Mouse (Mus musculus) forebrain, postnatal 0 days (tissue): ENCODE data around the gene Npffr2. TPM values are rescaled to one million over a fixed set of nuclear protein-coding genes. Genes with fewer than 3 reads are reported as not detected.

Experiments
- ATAC-seq: fragments of 200-750 bp; cut with Nextera tagmentation; 2 replicates; pipeline ENCODE4 v1.8.0; 2017; ENCODE audit warnings: mild to moderate bottlenecking, moderate library complexity
- DNase-seq: peaks from one replicate; pipeline ENCODE4 v3.0.0-alpha.2; 2015
- H3K27ac ChIP-seq: fragments of 300-500 bp; sonication (generic); 2 replicates; pipeline ENCODE4 v1.5.1; 2014; ENCODE audit warnings: low read depth, mild to moderate bottlenecking, antibody characterized with exemption, low read length, moderate library complexity, mixed read lengths
- H3K27me3 ChIP-seq: fragments of 300-500 bp; sonication (generic); 2 replicates; pipeline ENCODE4 v1.6.1; 2014; ENCODE audit warnings: mild to moderate bottlenecking, low read length, mixed read lengths; ENCODE audit not compliant: insufficient read depth
- H3K36me3 ChIP-seq: fragments of 300-500 bp; sonication (generic); 2 replicates; pipeline ENCODE4 v1.6.1; 2014; ENCODE audit warnings: mild to moderate bottlenecking, moderate library complexity; ENCODE audit not compliant: insufficient read depth
- H3K4me1 ChIP-seq: fragments of 300-500 bp; sonication (generic); 2 replicates; pipeline ENCODE4 v1.6.1; 2014; ENCODE audit warnings: antibody characterized with exemption; ENCODE audit not compliant: insufficient read depth
- H3K4me2 ChIP-seq: fragments of 300-500 bp; sonication (generic); 2 replicates; pipeline ENCODE4 v1.6.1; 2014; ENCODE audit warnings: low read depth, mild to moderate bottlenecking, moderate library complexity
- H3K4me3 ChIP-seq: fragments of 300-500 bp; sonication (generic); 2 replicates; pipeline ENCODE4 v1.5.1; 2014; ENCODE audit warnings: low read depth, low read length, mixed read lengths
- H3K9ac ChIP-seq: fragments of 300-500 bp; sonication (generic); 2 replicates; pipeline ENCODE4 v1.6.1; 2014; ENCODE audit warnings: mild to moderate bottlenecking
- H3K9me3 ChIP-seq: fragments of 300-500 bp; sonication (generic); 2 replicates; pipeline ENCODE4 v1.6.1; 2016; ENCODE audit warnings: low read length
- CTCF ChIP-seq: sonication (generic); IDR thresholded peaks from 2 replicates; pipeline ENCODE4 v1.5.1; 2016; ENCODE audit warnings: antibody characterized with exemption, control low read depth, low read depth
- WGBS: fragments of 180-500 bp; shearing (Covaris S2); extraction: QIAGEN DNeasy Blood & Tissue Kit; methylation state at CpG from one replicate; pipeline ENCODE4 v1.1.7; 2014; 5-methylcytosine and 5-hydroxymethylcytosine counted together
- polyA plus RNA-seq: library from polyadenylated mRNA; unstranded; fragments of >200 nt; fragmentation: Nextera tagmentation; extraction: Ambion mirVana; gene quantifications from 2 replicates; pipeline ENCODE4 v1.2.1, GENCODE M21; 2015
- total RNA-seq: library from RNA; depleted of rRNA; stranded (reverse); fragments of >200 nt; gene quantifications from 2 replicates; pipeline ENCODE4 v1.2.3, GENCODE M21; 2014; rRNA removed

Npffr2 gene
- total RNA-seq (0.10 and 1.0 TPM in 2 replicates), polyA plus RNA-seq (0.09 and 0.12 TPM in 2 replicates)

DNA sequence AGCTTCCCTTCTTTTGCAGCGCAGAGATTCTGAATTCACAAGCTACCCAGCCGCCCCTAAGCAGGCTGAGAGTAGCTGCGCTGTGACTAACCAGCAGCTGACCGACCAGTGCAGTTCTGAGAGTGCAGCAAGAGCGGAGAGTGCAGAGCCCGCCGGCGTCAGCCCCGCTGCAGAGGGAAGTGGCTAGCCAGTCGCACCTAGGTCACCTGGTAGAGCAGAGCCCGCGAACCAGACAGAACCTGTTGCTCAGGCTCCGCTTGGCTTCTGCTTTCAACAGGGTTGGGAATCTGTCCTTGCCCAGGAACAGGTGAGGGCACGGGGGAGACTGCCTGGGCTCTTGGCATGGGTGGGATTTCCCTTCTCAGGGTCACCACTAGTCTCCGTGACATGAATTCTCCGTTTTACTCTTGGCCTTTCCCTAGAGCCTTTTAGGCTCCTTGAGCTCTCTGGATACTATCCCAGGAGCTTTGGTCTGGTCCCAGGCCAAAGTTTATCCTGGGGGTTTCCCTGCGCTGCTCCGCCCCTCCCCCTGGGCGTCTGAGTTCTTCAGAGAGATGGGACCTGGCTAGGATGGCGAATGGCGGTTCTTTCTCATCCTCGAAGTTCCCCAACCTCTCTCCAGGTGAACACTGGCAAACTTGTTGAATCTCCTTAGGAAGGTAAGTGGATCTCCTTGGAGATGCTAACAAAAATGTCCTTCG, at the start of gene Npffr2:
TSS of gene Npffr2 (plus strand) at position 552 of the 701 bp plus-strand sequence.
- peak within 1 kb of the TSS; percentile 42 for H3K4me3 ChIP-seq
- no peak for TF ChIP-seq CTCF
- WGBS: 5% methylated on average over 23 of the region's 23 CpGs
- DNase-seq: no peak
- peak within 1 kb of the TSS; percentile 97 for H3K4me2 ChIP-seq
- ATAC-seq: peak; percentile 91
- peaks cover 11% of the 10 kb centered on the region for H3K4me1 ChIP-seq
- H3K36me3 ChIP-seq: no peaks in the 10 kb centered on the region
- peak within 1 kb of the TSS; percentile 50 for H3K9ac ChIP-seq
- no peaks in the 10 kb centered on the region for H3K9me3 ChIP-seq
- no peaks in the 10 kb centered on the region for H3K27me3 ChIP-seq
- no peak within 1 kb of the TSS for H3K27ac ChIP-seq

- H3K27ac ChIP-seq: no peak overlapping the region
- H3K27me3 ChIP-seq: no peaks in the 10 kb centered on the region
- no peak overlapping the region for H3K4me3 ChIP-seq
- no peaks in the 10 kb centered on the region for H3K9me3 ChIP-seq
- ATAC-seq (no peak), DNase-seq (no peak)
- no peak for TF ChIP-seq CTCF
- no peaks in the 10 kb centered on the region for H3K36me3 ChIP-seq
- WGBS: 77% methylated on average over 1 of the region's 1 CpGs
- no peaks in the 10 kb centered on the region for H3K4me1 ChIP-seq
- no peak overlapping the region for H3K4me2 ChIP-seq
- H3K9ac ChIP-seq: no peak overlapping the region
These were observed 34.7 kb upstream of the Npffr2 start for GRCm38 (mm10) chr5:89492560-89492959.

DNA sequence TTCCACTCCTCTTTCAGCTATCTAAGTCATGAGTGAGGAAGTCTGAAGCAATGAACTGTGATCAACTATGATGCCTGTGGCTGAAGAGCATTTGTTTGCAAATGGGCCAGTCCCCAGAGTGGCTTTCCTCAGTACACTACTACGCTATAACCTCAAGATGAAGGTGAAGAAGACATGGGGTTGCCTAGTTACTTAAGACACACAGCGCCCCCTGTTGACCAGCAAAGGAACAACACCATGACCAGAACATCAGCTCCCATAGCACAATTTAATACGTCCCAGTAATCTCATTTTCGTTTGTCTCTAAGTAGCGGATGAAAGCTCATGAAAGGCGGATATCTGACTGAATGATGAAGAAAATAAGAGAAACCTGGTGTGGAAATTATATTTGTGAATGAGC, 27.0 kb upstream of the Npffr2 start:
- H3K27ac ChIP-seq: no peak overlapping the region
- H3K9me3 ChIP-seq: no peaks in the 10 kb centered on the region
- no peak for DNase-seq
- H3K36me3 ChIP-seq: no peaks in the 10 kb centered on the region
- ATAC-seq: no peak
- no peak overlapping the region for H3K9ac ChIP-seq
- no peak overlapping the region for H3K4me3 ChIP-seq
- 64% methylated on average over 6 of the region's 6 CpGs for WGBS
- no peak overlapping the region for H3K4me2 ChIP-seq
- TF ChIP-seq CTCF: peak; percentile 8; the same call in 1 of the 2 replicates
- no peaks in the 10 kb centered on the region for H3K27me3 ChIP-seq
- H3K4me1 ChIP-seq: no peaks in the 10 kb centered on the region

GRCm38 (mm10) chr5:89518641-89519040, 8.6 kb upstream of the Npffr2 start:
- TF ChIP-seq CTCF: no peak
- ATAC-seq: no peak
- H3K36me3 ChIP-seq: no peaks in the 10 kb centered on the region
- no peak overlapping the region for H3K9ac ChIP-seq
- WGBS: 71% methylated on average over 4 of the region's 4 CpGs
- H3K27ac ChIP-seq: no peak overlapping the region
- no peak for DNase-seq
- no peak overlapping the region for H3K4me3 ChIP-seq
- no peaks in the 10 kb centered on the region for H3K27me3 ChIP-seq
- H3K4me2 ChIP-seq: no peak overlapping the region
- no peaks in the 10 kb centered on the region for H3K4me1 ChIP-seq
- H3K9me3 ChIP-seq: no peaks in the 10 kb centered on the region

GRCm38 (mm10) chr5:89526181-89526778, 949 bp upstream of the Npffr2 start:
- WGBS: 3% methylated on average over 14 of the region's 14 CpGs
- no peaks in the 10 kb centered on the region for H3K36me3 ChIP-seq
- H3K9ac ChIP-seq: peak overlapping the region; percentile 50
- peaks cover 11% of the 10 kb centered on the region for H3K4me1 ChIP-seq
- H3K4me3 ChIP-seq: peak overlapping the region; percentile 42
- TF ChIP-seq CTCF: peak; percentile 15
- H3K4me2 ChIP-seq: peak overlapping the region; percentile 97
- DNase-seq (peak; percentile 45), ATAC-seq (peak; percentile 84)
- H3K27ac ChIP-seq: no peak overlapping the region
- no peaks in the 10 kb centered on the region for H3K9me3 ChIP-seq
- no peaks in the 10 kb centered on the region for H3K27me3 ChIP-seq

- 39% methylated on average over 4 of the region's 4 CpGs for WGBS
- DNase-seq (no peak), ATAC-seq (no peak)
- H3K27ac ChIP-seq: no peak overlapping the region
- no peak overlapping the region for H3K9ac ChIP-seq
- no peak overlapping the region for H3K4me2 ChIP-seq
- no peak for TF ChIP-seq CTCF
- H3K9me3 ChIP-seq: no peaks in the 10 kb centered on the region
- H3K36me3 ChIP-seq: no peaks in the 10 kb centered on the region
- H3K27me3 ChIP-seq: no peaks in the 10 kb centered on the region
- no peak overlapping the region for H3K4me3 ChIP-seq
- H3K4me1 ChIP-seq: peaks cover 11% of the 10 kb centered on the region
These were observed 1.7 kb downstream of the Npffr2 start for GRCm38 (mm10) chr5:89528951-89529350.

- Histone ChIP-seq H3K36me3 (no peaks in the 10 kb centered on the region), H3K9ac (no peak overlapping the region), H3K27ac (no peak overlapping the region), H3K4me3 (no peak overlapping the region), H3K4me1 (peaks cover 11% of the 10 kb centered on the region), H3K27me3 (no peaks in the 10 kb centered on the region), H3K4me2 (no peak overlapping the region), H3K9me3 (no peaks in the 10 kb centered on the region)
- no peak for ATAC-seq
- DNase-seq: no peak
- 51% methylated on average over 2 of the region's 2 CpGs for WGBS
- TF ChIP-seq CTCF: no peak
These were observed 2.2 kb downstream of the Npffr2 start for GRCm38 (mm10) chr5:89529391-89529790.
